Mouse (Mus musculus): ENCODE measurements around the gene Sec61a1. TPM values are rescaled to one million over a fixed set of nuclear protein-coding genes. Genes with fewer than 3 reads are reported as not detected.

The Sec61a1 gene
- 146 and 187 TPM in 2 replicates for polyA plus RNA-seq (2012; rRNA removed)

DNA sequence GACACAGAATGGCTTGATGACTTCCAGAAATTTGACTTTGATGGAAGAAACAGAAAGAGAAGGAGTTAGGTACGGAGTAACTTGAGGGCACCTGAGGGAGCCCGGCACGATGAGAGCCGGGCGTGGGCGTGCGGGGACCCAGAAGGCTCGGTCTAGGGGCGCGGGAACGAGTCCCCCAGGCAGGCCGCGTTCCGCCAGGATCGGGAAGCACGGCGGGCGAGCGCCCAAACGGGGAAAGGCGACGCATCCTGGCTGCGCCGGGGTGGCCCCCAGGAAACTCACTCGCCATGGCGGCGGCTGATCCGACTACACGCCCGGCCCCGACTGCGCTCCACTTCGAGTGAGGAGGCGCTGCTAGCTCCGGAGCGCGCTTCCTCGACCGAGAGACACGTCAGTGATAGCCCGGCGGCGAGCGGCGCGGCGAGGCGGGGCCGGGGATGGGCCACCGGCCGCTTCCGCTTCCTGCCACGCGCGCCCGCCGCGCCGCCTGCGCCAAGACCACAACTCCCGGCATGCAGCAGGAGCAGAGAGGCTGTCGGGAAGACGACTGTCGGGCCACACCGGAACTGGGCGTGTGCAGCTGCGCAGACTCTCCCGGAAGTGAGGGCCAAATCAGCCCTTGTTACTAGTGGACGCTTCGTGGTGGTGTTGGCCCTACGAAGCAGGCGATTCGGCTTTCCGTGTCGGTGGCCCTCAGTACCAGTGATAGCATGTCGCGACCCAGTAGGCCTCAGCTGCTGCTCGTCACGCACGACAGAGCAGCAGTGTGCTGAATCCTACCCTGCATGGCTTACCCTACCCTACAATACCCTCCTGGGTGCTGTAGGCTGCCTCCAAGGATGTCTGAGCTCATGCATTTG is at the start of gene Sec61a1:
Sec61a1 (minus strand) TSS at position 502 of the 860 bp plus-strand sequence.
- Histone ChIP-seq H3K27me3 (replicated peaks; ENCODE audit: control insufficient read depth, insufficient read depth, low read length) (no peaks in the 10 kb centered on the region), H3K4me3 (ENCODE audit: insufficient read depth, low read depth, low read length) (peak within 1 kb of the TSS; percentile 73), H3K27ac (ENCODE audit: insufficient read depth, low read depth, low read length) (peak within 1 kb of the TSS; percentile 73), H3K4me1 (ENCODE audit: control insufficient read depth, insufficient read depth, low read length) (peaks cover 5% of the 10 kb centered on the region), H3K36me3 (ENCODE audit: control insufficient read depth, insufficient read depth, low read length) (no peaks in the 10 kb centered on the region)
- TF ChIP-seq CTCF (conservative IDR thresholded peaks at IDR 0.05; ENCODE audit: insufficient read depth, insufficient read length, low read depth, low read length) (0 out of 2 replicates have a peak, but pooled peaks have one; percentile 26), POLR2A (IDR thresholded peaks at IDR 0.05; ENCODE audit: low read depth, low read length) (peak; percentile 97)
- DNase-seq: peak; percentile 98
- under 1% methylated on average over 78 of the region's 80 CpGs for WGBS

DNA sequence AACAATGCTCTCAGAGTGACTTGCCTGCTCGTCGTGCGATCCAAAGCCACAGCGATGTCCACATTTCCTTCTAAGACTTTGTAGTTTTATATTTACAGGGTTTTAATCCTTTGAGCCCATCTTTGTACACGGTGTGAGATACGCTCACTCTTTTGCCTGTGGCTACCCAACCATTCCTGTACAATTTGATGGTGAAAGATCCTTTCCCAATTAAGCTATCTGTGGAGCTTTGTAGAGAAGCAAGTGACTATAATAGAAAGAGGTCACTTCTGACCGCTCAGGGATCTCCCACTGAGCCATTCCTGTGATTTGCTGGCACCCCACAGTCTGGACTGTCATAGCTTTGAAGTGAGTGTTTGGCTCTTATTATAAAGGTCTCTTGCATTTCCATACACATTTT is 48.0 kb upstream of the Sec61a1 start:
- no peak overlapping the region for H3K4me3 ChIP-seq (ENCODE audit: insufficient read depth, low read depth, low read length)
- no peaks in the 10 kb centered on the region for H3K4me1 ChIP-seq (ENCODE audit: control insufficient read depth, insufficient read depth, low read length)
- 48% methylated on average over 7 of the region's 7 CpGs for WGBS
- H3K27me3 ChIP-seq (replicated peaks; ENCODE audit: control insufficient read depth, insufficient read depth, low read length): no peaks in the 10 kb centered on the region
- H3K36me3 ChIP-seq (ENCODE audit: control insufficient read depth, insufficient read depth, low read length): no peaks in the 10 kb centered on the region
- no peak for TF ChIP-seq POLR2A (IDR thresholded peaks at IDR 0.05; ENCODE audit: low read depth, low read length)
- TF ChIP-seq CTCF (conservative IDR thresholded peaks at IDR 0.05; ENCODE audit: insufficient read depth, insufficient read length, low read depth, low read length): no peak
- H3K27ac ChIP-seq (ENCODE audit: insufficient read depth, low read depth, low read length): no peak overlapping the region
- DNase-seq: no peak

DNA sequence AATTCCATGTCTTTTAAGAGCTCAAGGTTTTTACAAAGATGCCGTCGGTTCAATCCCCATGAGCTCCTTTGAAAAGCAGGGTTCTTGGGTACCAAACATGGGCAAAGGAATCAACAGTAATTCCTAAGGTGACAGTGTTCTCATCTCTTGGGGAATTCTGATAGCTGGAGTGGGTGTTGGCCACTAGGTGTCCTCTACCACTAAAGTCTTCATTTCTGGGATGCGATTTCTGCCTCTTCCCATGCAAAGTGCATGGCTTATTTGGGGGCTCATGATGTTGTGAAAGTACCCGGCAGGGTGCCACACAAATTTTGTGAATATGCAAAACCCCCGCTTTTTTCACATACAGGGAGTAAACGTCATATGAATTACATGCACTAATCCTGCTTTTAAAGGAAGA is 46.3 kb upstream of the Sec61a1 start:
- Histone ChIP-seq H3K4me3 (ENCODE audit: insufficient read depth, low read depth, low read length) (no peak overlapping the region), H3K36me3 (ENCODE audit: control insufficient read depth, insufficient read depth, low read length) (no peaks in the 10 kb centered on the region), H3K27me3 (replicated peaks; ENCODE audit: control insufficient read depth, insufficient read depth, low read length) (no peaks in the 10 kb centered on the region), H3K27ac (ENCODE audit: insufficient read depth, low read depth, low read length) (no peak overlapping the region), H3K4me1 (ENCODE audit: control insufficient read depth, insufficient read depth, low read length) (no peaks in the 10 kb centered on the region)
- peak; percentile 34 for DNase-seq
- 33% methylated on average over 6 of the region's 6 CpGs for WGBS
- TF ChIP-seq POLR2A (IDR thresholded peaks at IDR 0.05; ENCODE audit: low read depth, low read length) (no peak), CTCF (conservative IDR thresholded peaks at IDR 0.05; ENCODE audit: insufficient read depth, insufficient read length, low read depth, low read length) (peak; percentile 40)

DNA sequence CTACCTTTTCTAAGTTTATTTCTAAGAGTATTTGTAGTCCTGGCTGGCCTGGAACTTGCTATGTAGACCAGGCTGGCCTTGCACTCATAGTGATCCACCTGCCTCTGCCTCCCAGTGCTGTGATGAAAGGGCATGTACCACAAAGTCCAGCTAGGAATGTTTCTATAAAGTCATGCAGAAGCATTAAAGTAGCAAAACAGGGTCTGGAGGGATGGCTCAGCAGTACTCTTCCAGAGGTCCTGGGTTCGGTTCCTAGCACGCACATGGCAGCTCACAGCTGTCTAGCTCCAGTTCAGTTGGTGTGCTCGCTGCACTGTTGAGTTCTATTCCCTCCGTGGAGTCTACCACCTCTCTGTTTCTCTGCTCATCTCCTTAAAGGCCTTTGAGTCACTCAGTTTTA is 41.5 kb upstream of the Sec61a1 start:
- no peak for TF ChIP-seq POLR2A (IDR thresholded peaks at IDR 0.05; ENCODE audit: low read depth, low read length)
- no peak for TF ChIP-seq CTCF (conservative IDR thresholded peaks at IDR 0.05; ENCODE audit: insufficient read depth, insufficient read length, low read depth, low read length)
- Histone ChIP-seq H3K4me1 (ENCODE audit: control insufficient read depth, insufficient read depth, low read length) (no peaks in the 10 kb centered on the region), H3K4me3 (ENCODE audit: insufficient read depth, low read depth, low read length) (no peak overlapping the region), H3K36me3 (ENCODE audit: control insufficient read depth, insufficient read depth, low read length) (no peaks in the 10 kb centered on the region), H3K27me3 (replicated peaks; ENCODE audit: control insufficient read depth, insufficient read depth, low read length) (no peaks in the 10 kb centered on the region), H3K27ac (ENCODE audit: insufficient read depth, low read depth, low read length) (no peak overlapping the region)
- DNase-seq: no peak
- WGBS: 91% methylated on average over 4 of the region's 4 CpGs

DNA sequence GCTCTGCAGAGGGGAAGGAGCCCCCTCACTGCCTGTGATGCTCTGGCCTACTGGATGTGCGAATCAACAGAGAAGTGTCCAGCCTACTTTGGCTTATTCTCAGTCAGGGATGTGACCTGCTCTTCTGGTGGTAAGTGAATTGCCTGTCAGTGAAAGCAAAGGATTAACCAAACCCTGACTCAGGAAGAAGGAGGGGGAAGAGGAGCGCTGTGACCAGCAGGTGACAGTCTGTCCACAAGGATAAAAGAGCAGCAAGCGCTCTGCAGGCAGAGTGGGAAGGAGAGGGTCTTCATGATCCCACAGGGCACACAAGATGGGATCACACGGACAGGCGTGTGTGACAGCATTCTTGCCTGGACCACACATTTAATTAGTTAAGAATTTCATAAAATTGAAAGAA is 41.0 kb upstream of the Sec61a1 start:
- TF ChIP-seq POLR2A (IDR thresholded peaks at IDR 0.05; ENCODE audit: low read depth, low read length) (no peak), CTCF (conservative IDR thresholded peaks at IDR 0.05; ENCODE audit: insufficient read depth, insufficient read length, low read depth, low read length) (peak; percentile 43)
- no peak for DNase-seq
- Histone ChIP-seq H3K27me3 (replicated peaks; ENCODE audit: control insufficient read depth, insufficient read depth, low read length) (no peaks in the 10 kb centered on the region), H3K36me3 (ENCODE audit: control insufficient read depth, insufficient read depth, low read length) (no peaks in the 10 kb centered on the region), H3K27ac (ENCODE audit: insufficient read depth, low read depth, low read length) (no peak overlapping the region), H3K4me3 (ENCODE audit: insufficient read depth, low read depth, low read length) (no peak overlapping the region), H3K4me1 (ENCODE audit: control insufficient read depth, insufficient read depth, low read length) (no peaks in the 10 kb centered on the region)
- WGBS: 52% methylated on average over 5 of the region's 5 CpGs

DNA sequence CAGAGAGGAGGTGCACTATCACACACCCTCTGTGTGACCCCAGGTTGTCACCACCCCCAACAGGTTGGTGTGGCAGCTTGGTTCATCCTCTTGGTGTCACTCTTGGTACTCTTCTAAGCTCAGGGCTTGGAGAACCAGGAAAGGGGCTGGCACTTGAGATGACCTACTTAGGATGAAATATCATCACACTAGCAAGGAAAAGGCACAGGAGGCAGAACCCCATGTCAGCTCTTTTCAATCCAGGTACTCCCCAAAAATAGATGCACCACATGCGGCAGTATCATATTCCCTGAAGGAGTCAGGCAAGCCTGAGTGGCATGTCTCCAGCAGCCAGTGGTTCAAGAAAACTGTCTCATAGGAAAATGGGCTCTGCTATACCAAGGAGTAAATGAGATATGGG is 39.4 kb upstream of the Sec61a1 start:
- Histone ChIP-seq H3K4me1 (ENCODE audit: control insufficient read depth, insufficient read depth, low read length) (no peaks in the 10 kb centered on the region), H3K4me3 (ENCODE audit: insufficient read depth, low read depth, low read length) (no peak overlapping the region), H3K27me3 (replicated peaks; ENCODE audit: control insufficient read depth, insufficient read depth, low read length) (no peaks in the 10 kb centered on the region), H3K27ac (ENCODE audit: insufficient read depth, low read depth, low read length) (no peak overlapping the region), H3K36me3 (ENCODE audit: control insufficient read depth, insufficient read depth, low read length) (no peaks in the 10 kb centered on the region)
- DNase-seq: no peak
- TF ChIP-seq POLR2A (IDR thresholded peaks at IDR 0.05; ENCODE audit: low read depth, low read length): no peak
- 0 out of 2 replicates have a peak, but pooled peaks have one; percentile 14 for TF ChIP-seq CTCF (conservative IDR thresholded peaks at IDR 0.05; ENCODE audit: insufficient read depth, insufficient read length, low read depth, low read length)
- 49% methylated on average over 1 of the region's 1 CpGs for WGBS

DNA sequence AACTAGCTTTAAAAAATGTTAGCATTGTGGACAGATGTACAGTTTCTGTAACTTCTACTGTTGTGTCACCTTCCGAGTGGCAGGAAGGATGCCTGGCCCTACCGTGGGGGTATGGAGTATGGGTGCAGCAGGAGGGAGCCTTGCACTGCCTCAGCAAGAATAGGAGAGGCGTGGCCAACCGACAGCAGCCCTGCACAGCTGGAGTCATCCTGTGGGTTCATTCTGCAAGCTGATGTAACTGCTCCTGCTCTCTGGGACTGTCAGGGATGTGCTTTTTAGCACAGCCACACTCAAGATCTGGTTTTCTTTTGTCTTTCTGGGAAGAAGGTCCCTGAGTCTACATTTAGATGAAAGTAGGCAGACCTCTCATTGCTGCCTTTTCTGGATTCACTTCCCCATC is 38.8 kb upstream of the Sec61a1 start:
- Histone ChIP-seq H3K27me3 (replicated peaks; ENCODE audit: control insufficient read depth, insufficient read depth, low read length) (no peaks in the 10 kb centered on the region), H3K36me3 (ENCODE audit: control insufficient read depth, insufficient read depth, low read length) (no peaks in the 10 kb centered on the region), H3K4me1 (ENCODE audit: control insufficient read depth, insufficient read depth, low read length) (no peaks in the 10 kb centered on the region), H3K4me3 (ENCODE audit: insufficient read depth, low read depth, low read length) (no peak overlapping the region), H3K27ac (ENCODE audit: insufficient read depth, low read depth, low read length) (no peak overlapping the region)
- WGBS: 23% methylated on average over 4 of the region's 4 CpGs
- no peak for DNase-seq
- no peak for TF ChIP-seq POLR2A (IDR thresholded peaks at IDR 0.05; ENCODE audit: low read depth, low read length)
- TF ChIP-seq CTCF (conservative IDR thresholded peaks at IDR 0.05; ENCODE audit: insufficient read depth, insufficient read length, low read depth, low read length): no peak
